Mouse (Mus musculus) thymus, postnatal 10 days (tissue): ENCODE measurements at regions not wholly inside any gene's neighbourhood (a gene's known extent, or its start where the extent isn't known, plus 50 kb on each side); places are given as distances from the start of the nearest gene placed in this dataset.
"Not testable (repeated sequence)": the region's sequence is repeated elsewhere in the genome, so short reads cannot be mapped to it uniquely, and the experiment has no call there.

Experiments
- DNase-seq, 2 experiments: peaks; one replicate each; pipeline ENCODE4 v3.0.0; 2021; ENCODE audit warnings: low spot score in 2 of 2

DNA sequence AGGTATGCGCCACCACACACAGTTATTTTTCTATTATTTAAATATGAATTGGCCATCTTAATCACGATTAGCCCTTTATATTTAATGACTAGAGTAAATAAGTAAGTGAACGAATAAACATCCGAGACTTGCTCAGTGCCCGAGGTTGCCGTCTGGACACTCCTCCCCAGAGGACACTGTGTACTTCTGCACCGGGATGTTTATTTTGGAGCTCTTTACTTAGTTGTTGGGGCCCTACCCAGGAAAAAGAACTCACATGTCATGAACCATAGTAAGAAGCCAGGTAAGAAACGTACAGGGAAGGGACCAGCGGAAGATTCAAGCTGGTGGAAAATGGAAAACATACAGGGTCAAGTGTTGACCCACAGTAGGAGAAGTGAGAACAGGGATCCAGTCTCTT, 89.0 kb downstream of the Akr1d1 start:
- no peak for DNase-seq

- no peak for DNase-seq
These were observed 91.5 kb downstream of the Akr1d1 start for GRCm38 (mm10) chr6:37621364-37622029.

DNA sequence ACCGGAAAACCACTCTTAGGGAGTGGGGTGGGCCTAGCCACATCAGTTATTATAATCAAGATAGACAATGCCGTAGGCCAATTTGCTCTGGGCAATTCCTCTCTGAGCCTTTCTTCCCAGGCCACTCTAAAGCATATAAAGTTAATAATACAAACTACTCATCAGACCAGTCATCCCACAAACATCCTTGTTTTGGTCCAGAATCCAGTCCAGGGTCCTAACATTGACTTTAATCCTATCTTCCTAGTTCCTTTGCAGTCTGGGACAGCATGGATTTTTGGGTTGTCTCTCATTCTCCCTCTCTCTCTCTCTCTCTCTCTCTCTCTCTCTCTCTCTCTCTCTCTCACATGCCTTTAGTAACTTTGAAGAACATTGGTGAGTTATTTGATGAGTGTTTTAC, 92.3 kb downstream of the Akr1d1 start:
- DNase-seq = no peak

DNA sequence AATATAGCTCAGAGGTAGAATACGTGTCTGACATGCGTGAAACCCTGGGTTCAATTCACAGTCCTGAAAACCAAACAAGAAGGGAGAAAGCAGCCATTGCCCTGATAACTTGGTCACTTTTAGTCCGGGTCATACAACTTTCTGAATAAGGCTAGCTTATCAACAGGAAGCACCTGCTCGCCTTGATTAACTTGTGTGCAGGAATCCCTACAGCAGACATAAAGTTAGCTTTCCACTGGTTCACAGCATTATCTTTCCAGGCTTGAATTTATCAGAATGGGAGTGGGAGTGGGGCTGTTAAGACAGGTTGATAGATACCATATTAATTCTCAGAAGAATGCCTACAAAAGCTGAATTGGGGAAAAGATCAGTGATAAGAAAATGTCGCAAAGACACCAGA, 97.2 kb downstream of the Akr1d1 start:
- DNase-seq = no peak

GRCm38 (mm10) chr6:37633948-37634347, 104.0 kb downstream of the Akr1d1 start:
- DNase-seq = no peak

DNA sequence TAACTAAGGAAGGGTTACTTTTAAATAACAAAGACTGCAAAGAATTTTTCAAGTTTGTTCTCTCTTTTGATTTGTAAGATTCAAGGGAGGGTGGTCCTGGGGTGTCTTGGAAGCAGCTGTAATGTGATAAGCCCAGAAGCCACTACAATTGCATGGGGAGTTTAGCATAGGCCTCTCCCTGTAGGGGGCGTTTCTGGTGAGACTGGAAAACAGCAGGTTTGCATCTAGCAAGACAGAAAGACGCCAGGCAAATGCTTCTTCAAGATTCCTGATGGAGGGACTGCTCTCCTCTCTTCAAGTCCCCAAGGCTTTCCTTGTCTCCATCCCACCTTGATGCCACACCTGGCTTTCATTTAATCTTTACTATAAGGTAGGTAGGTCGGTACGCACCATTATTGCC, 112.1 kb downstream of the Akr1d1 start:
- DNase-seq = no peak

- DNase-seq = no peak
These were observed 112.7 kb downstream of the Akr1d1 start for GRCm38 (mm10) chr6:37642701-37643121.

GRCm38 (mm10) chr6:37643176-37643575, 113.2 kb downstream of the Akr1d1 start:
- DNase-seq = no peak

GRCm38 (mm10) chr6:37643718-37644117, 113.7 kb downstream of the Akr1d1 start:
- DNase-seq = no peak

DNA sequence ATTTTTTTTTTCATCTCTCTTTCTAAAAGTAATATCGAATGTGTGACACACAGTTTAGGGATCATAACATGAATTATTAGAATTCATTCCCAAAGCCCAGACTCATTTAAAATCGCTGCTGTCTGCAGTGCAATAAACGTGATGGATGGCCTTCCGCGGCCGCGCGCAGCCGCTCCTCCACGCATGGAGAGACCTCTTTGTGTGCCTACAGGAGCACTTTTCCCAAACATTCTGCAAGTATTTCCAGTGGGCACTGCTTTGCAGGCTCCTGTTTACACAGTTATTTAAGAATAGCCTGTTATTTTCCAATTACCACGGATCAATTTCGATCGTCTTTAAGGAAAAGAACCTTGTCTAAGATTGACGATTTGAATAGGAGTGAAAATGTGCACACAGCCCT, 115.6 kb downstream of the Akr1d1 start:
- no peak for DNase-seq

GRCm38 (mm10) chr6:37657300-37657699, 127.3 kb downstream of the Akr1d1 start:
- DNase-seq = not testable (repeated sequence)

GRCm38 (mm10) chr6:37658021-37658650, 128.2 kb downstream of the Akr1d1 start:
- no peak for DNase-seq

- no peak for DNase-seq
These were observed 132.8 kb downstream of the Akr1d1 start for GRCm38 (mm10) chr6:37662747-37663146.

- DNase-seq = no peak
These were observed 135.6 kb downstream of the Akr1d1 start for GRCm38 (mm10) chr6:37665576-37665975.

GRCm38 (mm10) chr6:37669407-37669806, 139.4 kb downstream of the Akr1d1 start:
- no peak for DNase-seq

- no peak for DNase-seq
These were observed 140.7 kb downstream of the Akr1d1 start for GRCm38 (mm10) chr6:37670701-37671100.

DNA sequence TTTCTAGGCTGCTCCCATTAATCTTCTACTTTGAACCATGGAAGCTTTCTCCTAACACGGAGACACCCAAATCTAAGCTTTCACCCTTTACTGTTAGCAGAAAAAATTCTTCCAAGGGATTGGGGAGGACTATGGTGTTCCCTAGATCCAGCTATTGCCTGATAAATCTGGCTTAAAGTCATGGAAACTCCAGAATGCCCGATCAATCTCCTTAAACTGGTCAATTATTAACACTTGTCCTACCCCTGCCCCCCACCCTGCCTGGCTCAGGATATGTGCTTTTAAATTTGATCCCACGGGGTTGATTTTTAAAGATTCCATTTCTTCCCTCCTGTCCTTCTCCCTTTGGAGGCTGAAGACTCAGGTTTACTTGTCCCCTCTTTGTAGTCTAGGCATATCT, 149.9 kb downstream of the Akr1d1 start:
- DNase-seq = no peak

- DNase-seq = not testable (repeated sequence)
These were observed 151.4 kb downstream of the Akr1d1 start for GRCm38 (mm10) chr6:37681331-37681730.

- DNase-seq = no peak
These were observed 156.1 kb downstream of the Akr1d1 start for GRCm38 (mm10) chr6:37686094-37686493.

DNA sequence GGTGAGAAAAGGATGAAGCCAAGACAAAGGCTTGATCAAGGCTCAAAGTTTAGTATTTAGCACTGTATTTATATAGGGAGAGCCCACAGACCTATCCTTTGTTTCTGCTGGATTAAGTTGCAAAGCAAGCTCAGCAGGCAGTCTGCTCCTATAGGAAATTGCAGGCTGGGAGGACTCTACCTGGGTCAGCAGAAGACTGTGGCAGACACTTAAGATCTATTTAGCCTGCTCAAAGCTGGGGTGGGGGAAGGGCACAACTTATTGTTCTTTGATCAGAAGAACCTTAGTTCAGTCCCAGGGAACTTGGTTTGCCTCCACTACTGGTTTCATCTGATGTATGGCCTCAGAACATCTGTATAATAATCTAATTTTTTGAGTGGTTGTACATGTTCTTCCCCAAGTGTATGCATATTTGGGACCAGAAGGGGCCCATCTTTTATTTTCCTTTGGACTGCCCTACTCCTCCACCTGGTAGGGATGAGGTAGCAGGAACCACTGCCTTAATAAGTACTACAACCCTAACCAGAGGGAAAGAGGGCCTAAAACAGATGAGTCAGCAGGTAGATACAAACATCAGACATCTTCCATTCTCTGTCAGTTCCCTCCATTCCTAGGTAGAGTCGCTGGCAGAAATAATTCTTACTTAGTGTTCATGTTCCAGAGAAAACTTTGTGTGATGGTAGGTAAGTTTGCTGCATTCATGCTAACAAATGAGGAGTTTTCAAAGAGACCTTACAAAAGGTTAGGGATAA, 159.1 kb downstream of the Akr1d1 start:
- DNase-seq = no peak

- no peak for DNase-seq
These were observed 159.7 kb downstream of the Akr1d1 start for GRCm38 (mm10) chr6:37689696-37690095.

DNA sequence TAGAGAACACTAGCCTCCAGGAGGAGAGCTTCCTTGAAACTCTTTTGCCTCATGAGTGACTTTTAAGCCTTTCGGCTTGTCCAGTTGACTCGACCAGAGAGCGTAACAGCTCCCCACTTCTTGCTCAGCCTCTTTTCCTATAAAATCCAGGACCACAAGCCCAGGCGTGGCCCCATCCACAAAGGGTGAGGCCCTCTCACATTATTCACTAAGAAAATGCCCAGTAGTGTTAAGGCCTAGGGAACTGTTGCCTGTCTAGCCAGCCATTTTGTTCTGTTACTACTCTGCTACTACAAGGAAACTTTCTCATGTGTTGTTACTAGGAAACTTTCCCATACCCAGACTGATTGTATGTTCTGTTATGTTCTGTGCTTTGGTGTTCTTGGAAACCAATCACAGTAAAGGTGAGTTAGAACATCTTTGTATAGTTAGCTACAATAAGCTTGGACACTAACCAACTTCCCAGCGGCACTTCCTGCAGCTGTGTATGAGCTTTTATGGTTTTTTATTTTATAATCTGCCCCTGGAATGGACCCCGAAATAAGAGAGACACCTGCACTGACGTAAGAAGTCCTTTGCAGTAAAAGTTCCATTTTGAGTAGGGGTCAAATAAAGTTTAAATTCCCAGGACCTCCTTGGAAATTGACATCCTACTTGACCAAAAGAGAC, 162.1 kb downstream of the Akr1d1 start:
- DNase-seq = no peak
